Mouse (Mus musculus): Measurements from ENCODE around the gene Cdk1.

Gene Cdk1

DNA sequence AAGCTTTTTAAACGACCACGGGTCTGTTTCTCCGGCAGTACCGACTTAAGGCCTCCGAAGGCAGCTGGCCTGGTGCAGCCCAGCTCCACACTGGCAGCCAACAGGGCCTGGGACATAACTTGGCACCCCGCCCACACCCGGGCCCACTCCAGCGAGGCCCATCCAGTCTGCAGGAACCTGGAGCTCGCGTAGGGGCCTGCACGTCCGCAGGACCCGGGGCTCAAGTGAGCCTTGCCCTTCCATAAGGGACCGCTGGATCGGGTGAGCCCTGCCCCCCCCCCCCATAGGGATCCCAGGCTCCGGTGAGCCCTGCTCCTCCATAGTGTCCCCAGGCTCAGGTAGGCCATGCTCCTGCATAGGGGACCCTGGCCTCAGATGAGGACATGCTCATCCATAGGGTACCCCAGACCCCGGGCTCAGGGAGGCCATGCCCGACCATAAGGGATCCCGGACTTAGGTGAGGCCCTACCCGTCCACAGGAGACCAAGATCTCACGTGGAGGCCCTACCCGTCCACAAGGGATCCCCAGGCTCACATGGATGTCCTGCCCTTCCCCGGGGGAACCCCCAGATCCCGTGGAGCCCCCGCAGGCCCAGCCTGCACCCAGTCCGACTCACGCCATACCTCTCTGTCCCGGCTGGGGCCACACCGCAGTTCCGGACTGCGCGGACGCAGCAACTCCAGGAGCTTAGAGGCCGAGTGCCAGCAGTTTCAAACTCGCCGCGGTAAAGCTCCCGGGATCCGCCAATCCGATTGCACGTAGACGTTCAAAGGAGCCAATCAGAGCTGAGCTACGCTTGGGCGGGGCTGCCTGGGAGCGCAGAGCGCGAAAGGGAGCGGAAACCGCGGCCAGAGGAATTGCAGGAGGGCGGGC, at the start of gene Cdk1:
Gene Cdk1 (minus strand): TSS at position 727 of the 874 bp plus-strand sequence.
- Histone ChIP-seq H3K36me3 (ENCODE audit: insufficient read depth, low read length) (peaks cover 41% of the 10 kb centered on the region), H3K4me3 (replicated peaks; ENCODE audit: low read length) (peak within 1 kb of the TSS; percentile 98), H3K9me3 (ENCODE audit: low read length) (peaks cover 7% of the 10 kb centered on the region), H3K4me1 (replicated peaks; ENCODE audit: low read depth, low read length) (peaks cover 41% of the 10 kb centered on the region), H3K27me3 (ENCODE audit: insufficient read depth, low read length) (no peaks in the 10 kb centered on the region)
- TF ChIP-seq CTCF (conservative IDR thresholded peaks at IDR 0.05; ENCODE audit: low read length) (no peak), POU5F1 (IDR thresholded peaks at IDR 0.05; ENCODE audit: borderline replicate concordance, low read length) (no peak), NANOG (IDR thresholded peaks at IDR 0.05; ENCODE audit: borderline replicate concordance, low read length) (no peak)

DNA sequence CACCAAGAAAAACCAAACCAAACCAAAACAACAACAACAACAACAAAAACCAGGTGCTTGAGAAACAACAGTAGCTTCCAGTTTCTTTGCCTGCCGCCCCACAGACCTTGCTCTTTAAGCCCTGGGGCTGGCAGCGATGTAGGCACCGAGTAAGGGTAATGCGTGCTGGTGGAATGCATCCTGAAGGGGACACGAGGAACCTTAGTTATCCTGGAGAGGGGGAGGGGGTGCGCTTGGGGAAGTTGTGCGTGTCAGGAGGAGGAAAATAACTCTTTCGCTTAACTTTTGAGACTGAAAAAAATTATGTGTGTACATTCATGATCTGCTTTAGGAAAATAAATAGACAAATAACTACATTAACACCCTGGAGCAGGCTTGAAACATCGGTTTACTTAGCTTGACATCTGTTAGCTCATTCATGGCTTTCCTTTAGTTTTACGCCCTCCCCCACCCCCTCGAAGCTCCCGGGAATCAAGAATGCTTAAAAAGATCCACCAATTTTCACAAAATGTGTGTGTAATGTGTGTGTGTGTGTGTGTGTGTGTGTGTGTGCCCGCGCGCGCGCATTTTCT, 47.2 kb upstream of the Cdk1 start:
- TF ChIP-seq CTCF (conservative IDR thresholded peaks at IDR 0.05; ENCODE audit: low read length) (no peak), POU5F1 (IDR thresholded peaks at IDR 0.05; ENCODE audit: borderline replicate concordance, low read length) (no peak), NANOG (IDR thresholded peaks at IDR 0.05; ENCODE audit: borderline replicate concordance, low read length) (no peak)
- H3K27me3 ChIP-seq (ENCODE audit: insufficient read depth, low read length) = peaks cover 63% of the 10 kb centered on the region
- H3K4me1 ChIP-seq (replicated peaks; ENCODE audit: low read depth, low read length) = peaks cover 20% of the 10 kb centered on the region
- no peaks in the 10 kb centered on the region for H3K9me3 ChIP-seq (ENCODE audit: low read length)
- no peak overlapping the region for H3K4me3 ChIP-seq (replicated peaks; ENCODE audit: low read length)
- H3K36me3 ChIP-seq (ENCODE audit: insufficient read depth, low read length) = no peaks in the 10 kb centered on the region

- H3K4me1 ChIP-seq (replicated peaks; ENCODE audit: low read depth, low read length) = peaks cover 20% of the 10 kb centered on the region
- H3K9me3 ChIP-seq (ENCODE audit: low read length) = no peaks in the 10 kb centered on the region
- H3K27me3 ChIP-seq (ENCODE audit: insufficient read depth, low read length) = peaks cover 70% of the 10 kb centered on the region
- H3K36me3 ChIP-seq (ENCODE audit: insufficient read depth, low read length) = no peaks in the 10 kb centered on the region
- H3K4me3 ChIP-seq (replicated peaks; ENCODE audit: low read length) = peak within 1 kb of the TSS; percentile 91
- TF ChIP-seq CTCF (conservative IDR thresholded peaks at IDR 0.05; ENCODE audit: low read length) = no peak
- TF ChIP-seq NANOG (IDR thresholded peaks at IDR 0.05; ENCODE audit: borderline replicate concordance, low read length) = no peak
- no peak for TF ChIP-seq POU5F1 (IDR thresholded peaks at IDR 0.05; ENCODE audit: borderline replicate concordance, low read length)
Observed at GRCm38 (mm10) chr10:69398763-69399590, 46.2 kb upstream of the Cdk1 start, which contains the start of gene Ank3. Gene Ank3, plus strand, starts transcription at chr10:69398773.

DNA sequence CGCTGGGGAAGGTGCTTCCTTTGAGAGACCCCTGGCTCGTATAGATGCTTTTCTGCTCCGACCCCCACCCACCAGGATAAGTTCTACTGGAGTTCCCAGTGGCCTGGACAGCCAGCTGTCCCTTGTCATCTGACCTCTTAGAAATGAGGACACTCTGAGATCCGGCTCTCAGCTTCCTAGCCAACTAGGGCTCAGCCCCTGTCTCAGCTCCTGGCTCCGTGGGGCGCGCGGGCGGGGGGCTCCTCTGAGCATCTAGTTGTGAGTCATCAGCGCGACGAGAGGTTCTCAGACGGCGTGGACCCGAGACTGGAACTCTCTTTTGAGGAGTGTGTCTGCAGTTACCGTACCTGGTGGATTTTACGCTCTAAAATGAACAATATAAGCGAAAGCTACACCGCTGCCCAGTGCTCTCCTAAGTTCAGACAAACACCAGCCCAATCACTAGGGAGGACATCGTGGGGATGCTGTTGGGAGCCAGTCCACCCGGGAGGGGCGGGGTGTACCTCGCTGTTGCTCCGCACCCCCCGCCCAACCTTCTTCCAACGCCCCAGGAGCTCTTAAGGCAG, 45.5 kb upstream of the Cdk1 start:
- no peaks in the 10 kb centered on the region for H3K9me3 ChIP-seq (ENCODE audit: low read length)
- H3K4me3 ChIP-seq (replicated peaks; ENCODE audit: low read length) = peak overlapping the region; percentile 91
- no peak for TF ChIP-seq CTCF (conservative IDR thresholded peaks at IDR 0.05; ENCODE audit: low read length)
- no peak for TF ChIP-seq NANOG (IDR thresholded peaks at IDR 0.05; ENCODE audit: borderline replicate concordance, low read length)
- TF ChIP-seq POU5F1 (IDR thresholded peaks at IDR 0.05; ENCODE audit: borderline replicate concordance, low read length) = no peak
- H3K4me1 ChIP-seq (replicated peaks; ENCODE audit: low read depth, low read length) = peaks cover 20% of the 10 kb centered on the region
- peaks cover 72% of the 10 kb centered on the region for H3K27me3 ChIP-seq (ENCODE audit: insufficient read depth, low read length)
- no peaks in the 10 kb centered on the region for H3K36me3 ChIP-seq (ENCODE audit: insufficient read depth, low read length)

- no peak for TF ChIP-seq POU5F1 (IDR thresholded peaks at IDR 0.05; ENCODE audit: borderline replicate concordance, low read length)
- no peak for TF ChIP-seq NANOG (IDR thresholded peaks at IDR 0.05; ENCODE audit: borderline replicate concordance, low read length)
- no peak for TF ChIP-seq CTCF (conservative IDR thresholded peaks at IDR 0.05; ENCODE audit: low read length)
- Histone ChIP-seq H3K4me3 (replicated peaks; ENCODE audit: low read length) (no peak overlapping the region), H3K4me1 (replicated peaks; ENCODE audit: low read depth, low read length) (peaks cover 25% of the 10 kb centered on the region), H3K9me3 (ENCODE audit: low read length) (no peaks in the 10 kb centered on the region), H3K27me3 (ENCODE audit: insufficient read depth, low read length) (peaks cover 5% of the 10 kb centered on the region; the same call in 1 of the 2 replicates), H3K36me3 (ENCODE audit: insufficient read depth, low read length) (no peaks in the 10 kb centered on the region)
Observed at GRCm38 (mm10) chr10:69389511-69389910, 36.8 kb upstream of the Cdk1 start.

DNA sequence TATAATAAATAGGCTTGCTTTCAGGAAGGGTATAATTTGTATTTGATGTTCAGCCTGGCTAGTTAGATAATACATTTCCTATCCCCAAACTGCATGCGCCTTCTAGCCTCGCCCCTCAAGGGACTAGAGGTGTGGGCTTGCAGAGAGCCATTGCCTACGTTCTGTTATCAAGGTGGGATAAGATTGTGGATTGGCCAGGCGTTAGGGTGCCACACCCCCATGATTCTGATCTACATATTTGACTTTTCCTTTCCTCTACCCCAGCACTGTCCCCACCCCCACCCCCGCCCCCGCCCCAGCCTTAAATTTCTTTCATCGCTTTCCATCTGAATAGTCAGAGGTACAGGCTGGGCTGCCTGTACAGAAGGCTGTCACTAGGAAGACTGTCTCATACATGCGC, 34.0 kb upstream of the Cdk1 start:
- Histone ChIP-seq H3K9me3 (ENCODE audit: low read length) (no peaks in the 10 kb centered on the region), H3K27me3 (ENCODE audit: insufficient read depth, low read length) (no peaks in the 10 kb centered on the region), H3K36me3 (ENCODE audit: insufficient read depth, low read length) (no peaks in the 10 kb centered on the region), H3K4me3 (replicated peaks; ENCODE audit: low read length) (no peak overlapping the region), H3K4me1 (replicated peaks; ENCODE audit: low read depth, low read length) (peaks cover 38% of the 10 kb centered on the region)
- TF ChIP-seq POU5F1 (IDR thresholded peaks at IDR 0.05; ENCODE audit: borderline replicate concordance, low read length) (no peak), CTCF (conservative IDR thresholded peaks at IDR 0.05; ENCODE audit: low read length) (no peak), NANOG (IDR thresholded peaks at IDR 0.05; ENCODE audit: borderline replicate concordance, low read length) (no peak)

DNA sequence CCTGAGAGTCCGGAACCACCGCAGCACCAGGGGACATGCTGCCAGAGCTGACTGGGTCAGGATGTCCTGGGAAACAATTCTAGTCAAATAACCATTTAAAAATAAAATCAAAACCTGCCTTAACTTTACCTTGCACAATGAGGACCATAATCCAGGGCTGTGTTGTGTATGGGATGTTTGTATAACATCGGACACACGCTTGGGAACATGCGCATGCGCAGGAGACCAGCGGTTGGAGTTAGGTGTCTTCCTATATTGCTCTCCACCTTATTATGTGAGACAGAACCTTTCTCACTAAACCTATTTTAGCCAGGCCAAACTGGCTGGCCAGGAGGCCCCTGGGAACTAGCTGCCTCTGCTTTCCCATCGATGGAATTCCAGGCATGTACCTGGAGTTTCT, 32.4 kb upstream of the Cdk1 start:
- H3K9me3 ChIP-seq (ENCODE audit: low read length) = no peaks in the 10 kb centered on the region
- no peak overlapping the region for H3K4me3 ChIP-seq (replicated peaks; ENCODE audit: low read length)
- H3K4me1 ChIP-seq (replicated peaks; ENCODE audit: low read depth, low read length) = peaks cover 34% of the 10 kb centered on the region
- H3K27me3 ChIP-seq (ENCODE audit: insufficient read depth, low read length) = no peaks in the 10 kb centered on the region
- TF ChIP-seq POU5F1 (IDR thresholded peaks at IDR 0.05; ENCODE audit: borderline replicate concordance, low read length) (no peak), NANOG (IDR thresholded peaks at IDR 0.05; ENCODE audit: borderline replicate concordance, low read length) (no peak), CTCF (conservative IDR thresholded peaks at IDR 0.05; ENCODE audit: low read length) (no peak)
- no peaks in the 10 kb centered on the region for H3K36me3 ChIP-seq (ENCODE audit: insufficient read depth, low read length)
